Mouse (Mus musculus) monocyte, adult 2 months (primary cell): ENCODE measurements around the gene Myct1.

ENCODE experiments used
- DNase-seq, 2 experiments: peaks; one replicate each; pipeline ENCODE4 v3.0.0; 2022; ENCODE audit warnings: low spot score in 2 of 2, low read depth in 1 of 2

The Myct1 gene

DNA sequence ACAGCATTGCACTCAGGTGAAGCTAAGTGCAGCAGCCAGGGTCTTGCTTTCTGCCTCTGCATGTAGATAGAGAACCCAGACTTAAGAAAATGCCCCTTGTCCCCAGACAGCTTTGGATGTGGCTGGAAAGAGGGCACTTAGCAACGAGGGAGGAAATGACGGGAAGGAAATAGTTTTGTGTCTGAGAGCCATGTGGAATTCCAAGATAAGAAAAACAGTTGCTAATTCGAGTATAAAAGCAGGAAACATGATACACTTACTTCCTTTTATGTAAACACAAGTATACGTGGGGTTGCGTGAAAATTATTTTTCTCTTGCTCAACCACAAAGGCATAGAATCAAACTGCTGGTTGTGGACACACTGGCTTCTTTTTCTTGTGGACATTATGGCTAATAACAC, at the start of gene Myct1:
Gene Myct1 (plus strand): TSS at position 312 of the 400 bp plus-strand sequence.
- no peak for DNase-seq

GRCm38 (mm10) chr10:5546428-5546827, 47.1 kb upstream of the Myct1 start:
- no peak for DNase-seq

DNA sequence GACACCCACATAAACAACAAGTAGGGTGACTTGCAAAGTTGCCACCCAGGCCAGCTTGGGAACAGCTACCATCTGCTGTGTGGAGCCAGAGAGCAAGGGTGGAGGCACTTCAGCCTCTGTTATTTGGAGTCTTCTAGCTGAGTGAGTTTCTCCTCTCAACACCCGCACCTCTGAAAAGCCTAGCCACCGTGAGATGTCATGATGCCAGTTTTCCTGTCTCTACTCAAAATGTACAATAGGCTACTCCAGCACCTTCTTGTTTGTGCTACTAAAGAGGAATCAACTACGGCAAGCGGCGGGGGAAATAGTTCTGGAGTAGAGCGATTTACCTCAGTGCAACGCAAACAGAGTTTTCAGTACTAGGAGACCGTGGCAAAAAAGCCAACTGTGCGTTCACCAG, 45.8 kb upstream of the Myct1 start:
- no peak for DNase-seq

DNA sequence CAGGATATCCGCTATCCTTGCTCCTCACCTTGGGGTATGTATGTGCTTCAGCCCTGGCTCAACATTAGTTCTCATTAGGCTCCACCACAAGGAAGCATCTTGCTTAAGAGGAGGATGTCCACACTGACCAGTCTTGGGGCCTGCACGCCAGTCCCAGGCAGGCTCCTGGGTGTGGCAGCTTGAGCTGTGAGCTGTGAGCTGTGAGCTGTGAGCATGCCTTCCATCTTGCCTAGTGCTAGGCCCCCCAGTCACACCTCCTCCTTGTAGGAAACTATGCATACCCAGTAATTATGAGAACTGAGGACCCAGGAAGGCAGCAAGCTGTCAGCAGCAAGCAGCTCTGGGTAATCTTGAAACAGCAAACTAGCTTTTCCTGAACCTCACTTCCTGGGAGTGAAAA, 44.9 kb upstream of the Myct1 start:
- DNase-seq: no peak

- no peak for DNase-seq
These were observed 43.8 kb upstream of the Myct1 start for GRCm38 (mm10) chr10:5549871-5550167.

DNA sequence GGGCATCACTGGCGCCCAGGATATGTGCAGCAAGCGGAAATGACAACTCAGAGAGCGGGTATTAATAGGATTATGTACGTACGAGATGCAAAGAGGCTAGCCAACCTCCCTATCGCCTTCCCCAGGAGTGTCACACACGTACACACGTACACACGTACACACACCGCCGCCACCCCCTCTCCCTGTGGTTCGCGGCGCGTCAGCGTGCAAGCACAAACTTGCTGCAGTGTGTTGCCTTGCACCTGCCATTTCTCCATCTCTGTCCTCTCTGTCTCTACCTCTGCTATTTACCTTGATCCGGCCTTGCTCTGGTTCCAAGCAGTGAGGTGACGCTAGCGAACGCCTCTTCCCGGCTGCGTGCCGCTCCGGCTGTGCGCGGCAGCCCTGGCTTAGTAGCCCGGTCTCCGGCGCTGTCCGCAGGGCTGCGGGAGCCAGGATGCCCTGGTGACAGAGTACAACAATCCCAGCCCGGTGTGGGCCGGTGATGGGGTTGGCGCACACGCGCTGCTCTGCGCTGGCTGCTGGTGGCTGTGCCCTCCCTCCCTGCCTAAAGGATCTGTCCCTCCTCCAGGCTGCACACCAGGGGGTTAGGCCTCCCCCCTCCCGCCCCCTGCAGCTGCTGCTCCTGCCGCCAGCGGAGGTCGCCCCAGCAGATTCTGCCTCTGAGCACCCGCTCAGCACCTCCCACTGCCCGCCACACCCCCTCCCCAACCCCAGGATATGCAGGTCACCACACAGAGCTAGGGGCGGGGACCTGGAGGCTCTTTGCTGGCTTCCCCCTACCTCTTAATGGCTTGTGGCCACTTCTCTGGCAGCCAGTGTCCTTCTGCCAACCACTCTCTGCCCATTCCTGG, 43.2 kb upstream of the Myct1 start:
- DNase-seq: no peak

GRCm38 (mm10) chr10:5551382-5551781, 42.2 kb upstream of the Myct1 start, which contains the start of gene Syne1:
Gene Syne1 (minus strand): TSS chr10:5551482.
- no peak for DNase-seq

DNA sequence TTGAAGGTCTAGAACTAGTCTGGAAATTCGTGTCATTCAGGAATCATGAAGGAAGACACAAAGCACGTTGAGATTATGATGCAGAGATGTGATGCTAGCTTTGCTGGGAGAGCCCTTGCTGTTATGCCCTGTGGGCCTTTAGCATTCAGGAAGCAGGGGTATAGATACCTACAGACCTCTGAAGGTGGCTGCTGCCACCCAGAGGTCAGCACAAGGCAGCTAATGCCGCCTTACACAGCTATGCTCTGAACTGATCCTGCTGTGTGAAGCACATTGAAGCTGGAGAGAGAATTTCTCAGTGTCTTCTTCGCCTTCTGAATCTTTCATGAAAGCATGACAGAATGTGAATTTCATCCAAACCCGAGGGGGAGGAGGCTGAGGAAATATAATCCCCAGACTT, 38.6 kb upstream of the Myct1 start:
- no peak for DNase-seq

DNA sequence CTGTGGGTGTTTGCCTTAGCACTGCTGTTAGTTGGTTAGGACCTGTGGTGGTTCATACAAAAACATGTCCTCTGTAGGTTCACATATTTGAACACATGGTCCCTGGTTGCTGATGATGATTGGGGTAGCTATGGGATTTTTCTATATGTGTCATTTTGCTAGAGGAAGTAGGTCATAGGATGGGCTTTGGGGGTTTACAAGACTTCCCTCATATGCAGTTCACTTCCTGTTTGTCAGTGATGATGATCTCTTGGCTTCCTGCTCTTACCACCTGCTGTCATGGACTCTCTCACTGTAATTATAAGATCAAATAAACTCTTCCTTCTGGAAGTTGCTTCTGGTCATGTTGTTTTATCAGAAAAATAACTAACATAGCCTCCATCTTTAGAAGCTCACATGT, 34.8 kb upstream of the Myct1 start:
- DNase-seq: no peak

DNA sequence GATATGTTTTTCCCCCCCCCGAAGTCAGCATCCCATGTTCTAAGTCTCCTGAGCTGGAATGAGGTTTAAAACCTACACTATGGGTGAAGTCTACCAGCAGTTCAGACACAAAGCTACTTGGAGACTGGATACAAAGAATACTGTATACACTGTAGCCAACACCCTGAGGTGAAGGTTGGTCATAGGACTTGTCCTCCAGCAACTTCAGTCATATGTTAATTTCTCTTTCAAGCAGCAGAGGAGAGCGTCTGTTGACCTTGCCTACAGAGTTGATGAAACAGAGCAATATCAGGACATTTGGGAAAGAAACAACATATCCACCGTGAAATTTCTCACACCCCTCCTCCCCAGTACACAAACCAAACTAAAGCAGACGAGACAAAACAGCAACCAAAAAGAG, 33.0 kb upstream of the Myct1 start:
- no peak for DNase-seq

DNA sequence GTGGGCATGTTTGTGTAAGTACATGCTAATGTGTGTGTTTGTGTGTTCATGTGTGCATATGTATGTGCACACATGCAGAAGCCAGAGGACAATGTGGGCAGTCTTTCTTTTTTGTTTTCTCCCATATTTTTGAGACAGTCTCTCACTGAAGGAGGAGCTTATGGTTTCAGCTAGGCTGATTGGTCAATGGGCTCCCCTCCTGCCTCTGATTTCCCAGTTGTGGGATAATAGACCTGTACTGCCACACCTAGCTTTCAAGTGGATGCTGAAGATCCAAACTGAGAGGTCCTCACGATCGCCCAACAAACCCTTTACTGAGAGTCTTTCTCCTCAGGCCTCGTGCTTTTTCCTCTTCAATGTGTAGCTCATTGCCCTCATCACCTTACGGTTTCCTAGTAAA, 31.9 kb upstream of the Myct1 start:
- no peak for DNase-seq

DNA sequence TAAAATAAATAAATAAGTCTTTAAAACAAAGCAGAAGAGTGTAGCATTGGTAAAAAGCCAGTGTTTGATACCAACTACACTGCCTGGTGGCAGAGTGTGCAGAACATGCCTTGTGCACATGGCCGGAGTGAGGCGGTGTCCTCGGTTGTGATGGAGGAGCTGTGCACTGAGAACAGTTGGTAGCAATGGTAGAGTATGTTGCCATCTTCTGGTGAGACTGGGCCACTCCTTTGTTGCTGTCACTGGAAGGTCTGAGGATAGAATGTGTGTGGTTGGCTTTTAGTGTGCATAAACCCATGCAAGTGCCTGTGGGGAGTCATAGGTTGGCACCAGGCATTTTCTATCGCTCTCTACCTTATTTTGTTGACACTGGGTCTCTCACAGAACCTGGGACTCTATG, 24.6 kb upstream of the Myct1 start:
- no peak for DNase-seq

- DNase-seq: no peak
These were observed 23.5 kb upstream of the Myct1 start for GRCm38 (mm10) chr10:5570059-5570458.

DNA sequence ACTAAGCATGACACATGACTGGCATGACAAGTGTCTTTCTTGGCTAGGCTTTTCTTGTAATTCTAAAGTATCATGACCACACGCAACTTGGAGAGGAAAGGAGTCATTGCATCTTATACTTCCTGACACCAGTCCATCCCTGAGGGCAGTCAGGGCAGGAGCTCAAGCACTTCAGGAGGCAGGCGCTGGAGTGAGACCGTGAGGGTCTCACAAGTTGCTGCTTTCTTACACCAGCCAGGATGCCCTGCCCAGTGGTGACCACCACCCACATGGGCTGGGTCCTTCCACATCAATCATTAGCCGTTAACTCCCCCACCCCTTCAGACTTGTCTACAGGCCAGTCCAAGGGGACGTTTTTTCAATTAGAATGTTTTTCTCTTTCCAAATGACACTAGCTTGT, 22.2 kb upstream of the Myct1 start:
- no peak for DNase-seq

DNA sequence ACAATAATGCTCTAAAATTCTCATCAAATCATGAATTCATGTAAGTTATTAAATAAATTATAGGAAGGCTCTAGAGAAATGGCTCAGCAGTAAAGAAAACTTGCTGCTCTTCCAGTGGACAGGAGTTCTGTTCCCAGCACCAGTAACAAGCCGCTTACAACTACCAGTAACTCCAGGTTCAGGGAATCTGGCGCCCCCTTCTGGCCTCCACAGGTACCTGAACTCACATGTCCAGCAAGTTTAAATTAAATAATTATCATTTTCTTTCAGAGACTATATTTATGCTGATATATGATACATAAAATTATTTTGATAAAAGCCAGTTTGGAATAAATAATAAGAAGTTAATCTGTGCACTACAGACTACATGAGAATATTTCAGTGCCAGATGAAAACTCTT, 20.2 kb upstream of the Myct1 start:
- DNase-seq: no peak

GRCm38 (mm10) chr10:5591061-5591460, 2.5 kb upstream of the Myct1 start:
- DNase-seq: no peak

DNA sequence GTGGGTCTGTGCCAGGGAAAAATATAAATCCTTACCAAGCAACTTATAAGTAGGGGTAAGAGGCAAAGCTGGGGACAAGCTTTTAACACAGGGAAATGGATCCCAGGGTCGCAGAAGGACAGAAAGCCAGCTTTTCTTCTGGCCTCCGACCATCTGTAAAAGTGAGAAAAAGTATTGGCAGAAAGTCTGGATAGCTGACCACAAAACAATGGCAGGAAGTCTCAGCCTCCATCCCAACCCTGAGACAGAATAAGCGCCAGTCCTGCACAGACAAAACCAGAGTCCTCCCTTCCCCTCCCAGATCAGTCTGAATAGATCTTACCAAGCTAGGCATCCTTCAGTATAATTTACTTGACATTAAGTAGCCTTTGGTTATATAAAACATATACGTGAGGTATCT, 1.6 kb upstream of the Myct1 start:
- DNase-seq: no peak

DNA sequence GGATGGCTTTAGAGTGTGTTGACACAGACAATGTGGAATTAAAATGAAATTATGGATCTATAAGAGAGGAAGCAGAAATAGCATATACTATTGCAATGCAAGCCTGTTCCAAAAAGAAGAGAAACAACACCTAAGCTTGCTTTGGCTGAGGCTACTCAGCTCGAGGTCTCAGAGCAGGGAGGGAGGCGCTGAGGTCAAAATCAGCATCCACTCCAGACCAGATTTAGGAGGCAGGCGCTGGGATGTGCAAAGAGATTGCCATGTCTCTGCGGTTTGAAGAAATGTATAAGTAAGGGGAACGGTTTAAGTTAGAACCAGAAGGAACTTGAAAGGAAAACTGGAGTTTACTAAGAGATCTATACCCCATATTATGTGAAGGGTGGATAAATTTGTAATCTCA, 882 bp downstream of the Myct1 start:
- no peak for DNase-seq

GRCm38 (mm10) chr10:5596559-5596958, 3.0 kb downstream of the Myct1 start:
- no peak for DNase-seq

- no peak for DNase-seq
These were observed 6.5 kb downstream of the Myct1 start for GRCm38 (mm10) chr10:5600123-5600522.

DNA sequence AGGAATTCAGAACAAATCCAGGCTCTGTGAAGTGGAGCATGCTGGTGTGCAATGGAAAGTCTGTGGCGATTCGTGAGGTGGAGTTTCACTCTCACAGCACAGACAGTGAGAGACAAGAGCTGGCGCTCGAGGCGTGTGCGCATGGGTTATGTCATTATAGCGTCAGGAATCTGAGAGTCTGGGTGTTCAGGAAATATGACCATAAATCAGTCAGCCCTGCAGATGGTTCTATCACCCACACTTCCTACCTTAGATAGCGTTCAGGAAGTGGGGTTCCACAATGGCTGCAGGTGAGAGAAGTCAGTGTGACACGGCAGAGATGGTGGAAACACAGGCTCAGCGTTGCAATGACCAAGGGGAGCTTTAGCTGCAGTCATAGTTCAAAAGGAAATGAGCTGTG, 9.9 kb downstream of the Myct1 start:
- DNase-seq: no peak

GRCm38 (mm10) chr10:5604371-5604770, 10.8 kb downstream of the Myct1 start:
- DNase-seq: no peak

DNA sequence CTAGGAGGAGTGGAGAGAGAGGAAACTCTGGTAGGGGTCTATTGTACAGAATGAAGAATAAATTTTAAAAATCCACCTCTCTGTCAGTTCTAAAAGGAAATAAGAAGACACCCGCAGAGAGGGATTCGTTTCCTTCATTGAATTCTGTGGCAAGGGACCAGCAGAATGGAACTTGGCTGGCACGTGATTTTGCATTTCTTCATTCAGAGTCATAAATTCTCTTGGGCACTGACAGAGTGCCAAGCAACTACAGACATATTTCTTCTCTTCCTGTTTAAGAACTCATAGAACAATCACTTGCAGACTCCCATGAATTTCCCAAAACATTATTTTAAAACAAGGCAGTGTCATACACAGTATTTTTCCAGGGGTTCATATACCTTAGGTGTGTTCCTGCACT, 15.3 kb downstream of the Myct1 start:
- no peak for DNase-seq
